ENCODE assay signal across 16 mouse cellular contexts in the genomic region with DNA sequence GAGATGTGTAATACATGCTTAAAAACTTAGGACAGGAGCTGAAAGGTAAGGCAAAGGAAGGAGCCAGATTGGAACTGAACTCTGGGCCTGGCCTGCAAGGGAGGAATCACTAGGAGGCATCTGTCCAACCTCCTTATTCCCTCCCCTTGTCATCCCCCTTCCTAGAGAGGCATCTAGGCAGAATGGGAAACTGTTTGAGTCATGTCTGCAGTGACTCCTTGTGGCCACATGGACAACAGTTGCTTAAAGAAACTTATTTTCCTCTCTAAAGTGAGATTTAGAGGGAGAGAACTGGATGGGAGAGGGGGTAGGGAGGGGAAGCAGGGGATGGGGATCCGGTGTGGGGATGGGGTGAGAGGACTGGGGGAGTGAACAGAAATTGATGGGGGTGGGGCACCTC. TPM values are rescaled to one million over a fixed set of nuclear protein-coding genes. Genes with fewer than 3 reads are reported as not detected.
DNase-seq lines count a peak whose midpoint lies in the region; ATAC-seq and TF ChIP-seq lines count a peak whose summit lies in the region.
"Had no signal": no experiment of that assay in that cellular context is flagged by ENCODE, and none has a peak within 500 bp of the region (broad histone marks: within the 10 kb centered on the region; RNA-seq: fewer than 3 reads in every experiment).

No protein-coding gene starts in this region.

- H3K4me2 ChIP-seq in lung, postnatal 0 days (replicated peaks; ENCODE audit: low read depth, low read length), result no peak overlapping the region
- H3K4me2 ChIP-seq in neural tube, embryonic 15.5 days, result no peak overlapping the region
- H3K4me2 ChIP-seq: heart, embryonic 13.5 days; neural tube, embryonic 13.5 days had no signal

- H3K27ac ChIP-seq in lung, postnatal 0 days (ENCODE audit: low read length), result no peak overlapping the region
- no peak overlapping the region for H3K27ac ChIP-seq in neural tube, embryonic 15.5 days (replicated peaks)
- H3K27ac ChIP-seq: heart, embryonic 13.5 days; neural tube, embryonic 13.5 days had no signal

- ATAC-seq in lung, postnatal 0 days, result no peak
- no peak for ATAC-seq in Patski
- peak; percentile 29; the same call in 1 of the 2 replicates for ATAC-seq in megakaryocyte progenitor cell, adult 5-6 weeks (replicated peaks; ENCODE audit: poor library complexity)
- no peak for ATAC-seq in neural tube, embryonic 15.5 days (ENCODE audit: low FRiP score)
- ATAC-seq: forebrain, embryonic 16.5 days; intestine, embryonic 16.5 days had no signal

- H3K9ac ChIP-seq in lung, postnatal 0 days (replicated peaks; ENCODE audit: low read depth), result no peak overlapping the region
- H3K9ac ChIP-seq in neural tube, embryonic 15.5 days (replicated peaks), result no peak overlapping the region
- H3K9ac ChIP-seq: heart, embryonic 13.5 days; neural tube, embryonic 13.5 days had no signal

- intact Hi-C loops in heart, postnatal 10 days (cut with DNase I), result loop anchor here (1.0 to 5.0 kb wide), 2 partner anchors 50 to 84 kb away; no protein-coding TSS in a partner anchor
- intact Hi-C loops in heart, postnatal 25 days (cut with DNase I), result loop anchor here (5.0 kb wide), 1 partner anchor 50 kb away; no protein-coding TSS in a partner anchor

- H3K4me1 ChIP-seq in lung, postnatal 0 days (ENCODE audit: insufficient read depth, low read depth, low read length), result no peaks in the 10 kb centered on the region
- H3K4me1 ChIP-seq in neural tube, embryonic 15.5 days, result peaks cover 24% of the 10 kb centered on the region

- no peaks in the 10 kb centered on the region; the same call in 1 of the 2 replicates for H3K27me3 ChIP-seq in lung, postnatal 0 days (replicated peaks; ENCODE audit: insufficient read depth, low read length)
- H3K27me3 ChIP-seq in Patski, result peaks cover 13% of the 10 kb centered on the region
- H3K27me3 ChIP-seq in neural tube, embryonic 15.5 days (replicated peaks), result no peaks in the 10 kb centered on the region
- H3K27me3 ChIP-seq: neural tube, embryonic 13.5 days had no signal

- no peak for TF ChIP-seq EP300 in lung, postnatal 0 days (IDR thresholded peaks at IDR 0.05)

- POLR2A ChIA-PET in Patski (lab: Charles Lee), result interaction anchor here (0.6 kb wide), 1 partner anchor 232 kb away, joined by 3 read pairs; no protein-coding TSS in a partner anchor

- CTCF ChIA-PET in Patski (lab: Charles Lee), result no interaction called here

- in situ Hi-C loops in Patski (cut with MboI; ENCODE audit: low pct_unique_long_range_greater_than_20kb), result no loop called here

- WGBS in lung, postnatal 0 days, result 35% methylated on average over 1 of the region's 1 CpGs
- WGBS in neural tube, embryonic 15.5 days, result 67% methylated on average over 1 of the region's 1 CpGs

- no peaks in the 10 kb centered on the region for H3K9me3 ChIP-seq in lung, postnatal 0 days (ENCODE audit: low read length)
- no peaks in the 10 kb centered on the region for H3K9me3 ChIP-seq in neural tube, embryonic 15.5 days (replicated peaks)
- H3K9me3 ChIP-seq: heart, embryonic 13.5 days; neural tube, embryonic 13.5 days had no signal

- no peak overlapping the region for H3K4me3 ChIP-seq in lung, postnatal 0 days (ENCODE audit: low read depth, low read length)
- no peak overlapping the region for H3K4me3 ChIP-seq in neural tube, embryonic 15.5 days (replicated peaks)
- H3K4me3 ChIP-seq: heart, embryonic 13.5 days; neural tube, embryonic 13.5 days had no signal

- peak; percentile 16 to 26 for DNase-seq in heart, postnatal 10 days
- no peak for DNase-seq in heart, postnatal 25 days (ENCODE audit: low spot score)
- DNase-seq in lung, postnatal 0 days (ENCODE audit: low spot score), result peak; percentile 64
- DNase-seq in lung, postnatal 36 days, result no peak
- no peak for DNase-seq in Patski (ENCODE audit: low read depth, low spot score)
- DNase-seq: embryo, embryonic 11 days; liver; thymus, adult 18-20 months had no signal

- TF ChIP-seq CTCF in lung, postnatal 0 days (IDR thresholded peaks at IDR 0.05), result peak; percentile 75
- peak; percentile 18 for TF ChIP-seq CTCF in Patski (IDR thresholded peaks at IDR 0.05)

- no peaks in the 10 kb centered on the region for H3K36me3 ChIP-seq in lung, postnatal 0 days (ENCODE audit: insufficient read depth, low read length)
- no peaks in the 10 kb centered on the region for H3K36me3 ChIP-seq in neural tube, embryonic 15.5 days
- H3K36me3 ChIP-seq: heart, embryonic 13.5 days; neural tube, embryonic 13.5 days had no signal

RNA-seq across cellular contexts. Expression of gene Fcrl6, which starts 10.4 kb away (rescaled TPM):
- not detected for total RNA-seq in heart, postnatal 10 days (2021)
- not detected for total RNA-seq in heart, postnatal 25 days (2021)
- polyA plus RNA-seq in lung, postnatal 0 days (2015; fragmentation: Nextera tagmentation; extraction: Ambion mirVana), result not detected in 2 replicates
- polyA plus RNA-seq in Patski (2021), result not detected
- not detected in 2 replicates for total RNA-seq in megakaryocyte progenitor cell, adult 5-6 weeks (2015)
- not detected in 2 replicates for total RNA-seq in megakaryocyte progenitor cell, adult 5-6 weeks (2017)
- 0.22 and 0.27 TPM in 2 replicates for polyA plus RNA-seq in neural tube, embryonic 15.5 days (2015; fragmentation: Nextera tagmentation; extraction: Ambion mirVana)
- total RNA-seq: layer of hippocampus, postnatal 25 days had no signal
- polyA plus RNA-seq: forebrain, embryonic 16.5 days; heart, embryonic 13.5 days; intestine, embryonic 16.5 days; small intestine, adult 2 months had no signal

RNA-seq across cellular contexts. Expression of gene Dusp23, which starts 20.0 kb away (rescaled TPM):
- total RNA-seq in heart, postnatal 10 days (2021), result 1 to 10 TPM; 6.3 to 6.8 TPM
- 10 to 100 TPM; 10.4 to 11.1 TPM for total RNA-seq in heart, postnatal 25 days (2021)
- polyA plus RNA-seq in lung, postnatal 0 days (2015; fragmentation: Nextera tagmentation; extraction: Ambion mirVana), result 18.6 and 21.8 TPM in 2 replicates
- polyA plus RNA-seq in Patski (2021), result 0.78 TPM
- total RNA-seq in megakaryocyte progenitor cell, adult 5-6 weeks (2015), result 18.0 and 21.6 TPM in 2 replicates
- 2.5 and 3.5 TPM in 2 replicates for total RNA-seq in megakaryocyte progenitor cell, adult 5-6 weeks (2017)
- 15.3 and 15.5 TPM in 2 replicates for polyA plus RNA-seq in neural tube, embryonic 15.5 days (2015; fragmentation: Nextera tagmentation; extraction: Ambion mirVana)

RNA-seq across cellular contexts. Expression of gene Slamf8, which starts 22.4 kb away (rescaled TPM):
- total RNA-seq in heart, postnatal 10 days (2021), result not detected
- total RNA-seq in heart, postnatal 25 days (2021), result under 1 TPM in 1 of 2 experiments, not detected in 1; 0.25 TPM
- 0.07 and 0.19 TPM in 2 replicates for polyA plus RNA-seq in lung, postnatal 0 days (2015; fragmentation: Nextera tagmentation; extraction: Ambion mirVana)
- polyA plus RNA-seq in Patski (2021), result not detected
- 0.46 TPM in 1 of 2 replicates, not detected in the other for total RNA-seq in megakaryocyte progenitor cell, adult 5-6 weeks (2015)
- 0.41 TPM in 1 of 2 replicates, not detected in the other for total RNA-seq in megakaryocyte progenitor cell, adult 5-6 weeks (2017)
- 0.33 TPM in 1 of 2 replicates, not detected in the other for polyA plus RNA-seq in neural tube, embryonic 15.5 days (2015; fragmentation: Nextera tagmentation; extraction: Ambion mirVana)
- total RNA-seq: layer of hippocampus, postnatal 25 days had no signal
- polyA plus RNA-seq: forebrain, embryonic 16.5 days; heart, embryonic 13.5 days; neural tube, embryonic 13.5 days had no signal

RNA-seq across cellular contexts. Expression of gene Vsig8, which starts 57.0 kb away (rescaled TPM):
- total RNA-seq in heart, postnatal 10 days (2021), result under 1 TPM in 1 of 2 experiments, not detected in 1; 0.24 TPM
- total RNA-seq in heart, postnatal 25 days (2021), result not detected
- 0.39 and 0.44 TPM in 2 replicates for polyA plus RNA-seq in lung, postnatal 0 days (2015; fragmentation: Nextera tagmentation; extraction: Ambion mirVana)
- polyA plus RNA-seq in Patski (2021), result 0.04 TPM
- total RNA-seq in megakaryocyte progenitor cell, adult 5-6 weeks (2015), result not detected in 2 replicates
- not detected in 2 replicates for total RNA-seq in megakaryocyte progenitor cell, adult 5-6 weeks (2017)
- 1.4 and 1.9 TPM in 2 replicates for polyA plus RNA-seq in neural tube, embryonic 15.5 days (2015; fragmentation: Nextera tagmentation; extraction: Ambion mirVana)

Comparison
In these comparisons a context has a peak if more than half of its experiments do, and no peak if none do; other contexts are left out.
1. DNase-seq: peak in heart, postnatal 10 days (2 of 2) and lung, postnatal 0 days (single experiment); none in heart, postnatal 25 days (single experiment), lung, postnatal 36 days (single experiment) and Patski (single experiment).